In the genomic region with DNA sequence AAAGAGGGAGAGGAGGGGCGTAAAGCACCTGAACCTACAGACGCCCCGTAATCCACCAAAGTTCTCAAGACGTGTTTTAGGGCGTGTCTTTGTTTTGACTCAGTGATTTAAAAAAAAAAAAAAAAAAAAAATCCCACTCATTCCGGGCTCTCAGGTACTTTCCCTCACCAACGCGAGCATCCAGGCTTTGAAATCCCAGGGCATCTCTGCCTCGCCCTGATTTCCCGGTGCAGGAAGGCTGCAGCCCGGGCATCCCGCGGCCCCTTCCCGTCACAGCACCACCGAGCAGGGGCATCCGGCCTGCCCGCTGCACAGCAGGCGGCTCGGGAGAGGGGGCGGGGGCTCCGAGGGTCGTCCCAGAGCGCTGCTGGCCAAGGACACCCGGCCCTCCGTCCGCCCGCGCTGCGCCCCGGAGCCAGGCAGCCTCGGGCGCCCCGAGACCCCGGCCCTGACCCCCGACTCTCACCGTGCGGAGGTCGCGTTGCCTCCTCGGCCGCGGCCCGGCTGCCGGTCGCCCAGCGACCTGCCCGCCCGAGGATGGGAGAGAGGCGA, we compare ENCODE assay signal across 8 mouse cellular contexts. TPM values are rescaled to one million over a fixed set of nuclear protein-coding genes. Genes with fewer than 3 reads are reported as not detected.
DNase-seq lines count a peak whose midpoint lies in the region; ATAC-seq lines count a peak whose summit lies in the region.

No protein-coding gene starts in this region.

- peak overlapping the region; percentile 94 for H3K4me3 ChIP-seq in kidney, embryonic 14.5 days (ENCODE audit: low read length)
- H3K4me3 ChIP-seq in limb, embryonic 10.5 days, result peak overlapping the region; percentile 91

- H3K27ac ChIP-seq in kidney, embryonic 14.5 days (ENCODE audit: low read depth, low read length), result peak overlapping the region; percentile 90
- H3K27ac ChIP-seq in limb, embryonic 10.5 days, result peak overlapping the region; percentile 92

- H3K36me3 ChIP-seq in kidney, embryonic 14.5 days (ENCODE audit: control insufficient read depth, insufficient read depth, low read length), result no peaks in the 10 kb centered on the region
- no peaks in the 10 kb centered on the region for H3K36me3 ChIP-seq in limb, embryonic 10.5 days

- peak overlapping the region; percentile 36 for H3K4me2 ChIP-seq in kidney, embryonic 14.5 days (replicated peaks; ENCODE audit: low read depth, low read length)

- H3K9ac ChIP-seq in kidney, embryonic 14.5 days (ENCODE audit: low read depth, low read length), result peak overlapping the region; percentile 94

- H3K4me1 ChIP-seq in kidney, embryonic 14.5 days (ENCODE audit: control insufficient read depth, insufficient read depth, low read length), result peaks cover 4% of the 10 kb centered on the region; the same call in 1 of the 2 replicates
- H3K4me1 ChIP-seq in limb, embryonic 10.5 days, result peaks cover 12% of the 10 kb centered on the region

- peak; percentile 76 for ATAC-seq in kidney, embryonic 14.5 days (ENCODE audit: low FRiP score, low TSS enrichment)
- peak; percentile 35; the same call in 1 of the 2 replicates for ATAC-seq in megakaryocyte-erythroid progenitor cell, adult 5-6 weeks (replicated peaks; ENCODE audit: low FRiP score, low TSS enrichment, poor library complexity, severe bottlenecking)

- no peaks in the 10 kb centered on the region for H3K27me3 ChIP-seq in kidney, embryonic 14.5 days (ENCODE audit: control insufficient read depth, insufficient read depth, low read length)
- H3K27me3 ChIP-seq in limb, embryonic 10.5 days (ENCODE audit: low read depth, poor library complexity, severe bottlenecking), result no peaks in the 10 kb centered on the region

- DNase-seq in kidney, adult 9 months, result no peak
- peak; percentile 53 for DNase-seq in T-cell, adult 2 months (ENCODE audit: low spot score)
- peak; percentile 20 for DNase-seq in forelimb bud, embryonic 11.5 days (ENCODE audit: low read depth, low spot score)
- no peak for DNase-seq in limb, embryonic 10.5 days (ENCODE audit: low spot score)
- DNase-seq in testis, postnatal 10 days (ENCODE audit: low spot score), result peak; percentile 74
- no peak for DNase-seq in frontal cortex, postnatal 25 days (ENCODE audit: low spot score in 2 of 2)

- under 1% methylated on average over 47 of the region's 49 CpGs for WGBS in kidney, embryonic 14.5 days
- under 1% methylated on average over 49 of the region's 49 CpGs for WGBS in limb, embryonic 10.5 days

- H3K9me3 ChIP-seq in kidney, embryonic 14.5 days (ENCODE audit: control insufficient read depth, low read length), result no peaks in the 10 kb centered on the region
- H3K9me3 ChIP-seq in limb, embryonic 10.5 days (replicated peaks), result no peaks in the 10 kb centered on the region

RNA-seq across cellular contexts. Expression of a gene that starts 0.4 kb away (rescaled TPM):
- 25.1 and 35.3 TPM in 2 replicates for polyA plus RNA-seq in kidney, embryonic 14.5 days (2014; fragmentation: Nextera tagmentation; extraction: Ambion mirVana)
- 20.0 and 25.5 TPM in 2 replicates for polyA plus RNA-seq in limb, embryonic 10.5 days (2016; fragmentation: Nextera tagmentation; extraction: Ambion mirVana)
- total RNA-seq in megakaryocyte-erythroid progenitor cell, adult 5-6 weeks (2014; fragmentation: Nextera tagmentation), result 3.7 and 6.5 TPM in 2 replicates
- total RNA-seq in megakaryocyte-erythroid progenitor cell, adult 5-6 weeks (2017), result 5.9 and 7.6 TPM in 2 replicates

Comparison
In these comparisons a context has a peak if more than half of its experiments do, and no peak if none do; other contexts are left out.
1. DNase-seq: peak in T-cell, adult 2 months (single experiment), forelimb bud, embryonic 11.5 days (single experiment) and testis, postnatal 10 days (single experiment); none in kidney, adult 9 months (single experiment), limb, embryonic 10.5 days (single experiment) and frontal cortex, postnatal 25 days (0 of 2).